Mouse (Mus musculus) thymus, adult 18-20 months (tissue): ENCODE results near the gene Rnase13.
"Not testable (repeated sequence)": the region's sequence is repeated elsewhere in the genome, so short reads cannot be mapped to it uniquely, and the experiment has no call there.

Experiments
- DNase-seq, 2 experiments: peaks; one replicate each; pipeline ENCODE4 v3.0.0; 2022; ENCODE audit warnings: mixed read lengths in 2 of 2

Rnase13 gene

DNA sequence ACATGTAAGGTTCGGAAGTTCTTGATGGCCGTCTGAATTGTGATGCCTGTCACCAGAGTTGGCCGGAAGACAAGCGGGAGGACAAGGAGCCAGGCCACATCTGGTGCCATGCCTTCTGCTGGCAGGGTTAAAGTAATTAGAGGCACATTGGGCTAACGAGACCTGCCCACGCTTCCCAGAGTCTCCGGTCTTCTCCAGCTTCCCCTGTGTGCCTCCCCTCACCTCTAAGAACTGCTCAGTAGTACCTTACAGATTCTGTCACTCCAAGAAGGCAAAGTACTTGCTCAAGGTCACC lies at the start of gene Rnase13:
Gene Rnase13 (minus strand): TSS at position 203 of the 295 bp plus-strand sequence.
- DNase-seq, result no peak

DNA sequence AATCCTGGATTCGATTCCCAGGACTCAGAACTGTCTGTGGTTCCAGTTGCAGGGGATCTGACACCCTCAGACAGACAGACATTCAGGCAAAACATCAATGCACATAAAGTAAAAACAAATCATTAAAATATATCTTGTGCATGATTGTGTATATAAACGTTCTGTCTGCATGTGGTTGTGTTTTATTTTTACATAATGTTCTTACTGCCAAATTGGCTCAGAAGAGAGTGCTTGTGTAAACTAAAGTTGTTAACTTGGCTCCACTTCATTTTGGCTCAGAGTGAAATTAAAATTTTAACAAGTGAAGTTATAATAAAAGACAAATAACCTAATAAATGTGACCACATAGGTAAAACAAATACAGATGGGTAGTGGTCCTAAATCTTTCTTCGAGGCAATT lies 44.8 kb upstream of the Rnase13 start:
- DNase-seq, result no peak

DNA sequence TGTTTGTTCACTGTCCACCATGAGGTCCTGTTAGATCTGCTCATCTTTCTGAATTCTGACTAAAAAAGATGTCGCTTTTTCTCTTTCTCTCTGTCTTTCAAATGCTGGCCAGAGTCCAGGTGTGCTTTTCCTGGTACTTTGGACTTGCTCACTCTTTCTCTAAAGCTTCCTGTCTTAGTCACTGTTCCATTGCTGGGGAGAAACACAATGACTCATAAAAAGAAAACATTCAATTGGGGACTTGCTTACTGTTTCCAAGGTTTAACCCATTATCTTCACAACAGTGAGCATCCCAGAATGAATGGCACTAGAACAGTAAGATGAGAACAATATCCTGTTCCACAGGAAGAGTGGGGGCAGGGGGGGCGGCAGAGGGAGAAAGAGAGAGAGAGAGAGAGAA lies 37.7 kb upstream of the Rnase13 start:
- no peak for DNase-seq

DNA sequence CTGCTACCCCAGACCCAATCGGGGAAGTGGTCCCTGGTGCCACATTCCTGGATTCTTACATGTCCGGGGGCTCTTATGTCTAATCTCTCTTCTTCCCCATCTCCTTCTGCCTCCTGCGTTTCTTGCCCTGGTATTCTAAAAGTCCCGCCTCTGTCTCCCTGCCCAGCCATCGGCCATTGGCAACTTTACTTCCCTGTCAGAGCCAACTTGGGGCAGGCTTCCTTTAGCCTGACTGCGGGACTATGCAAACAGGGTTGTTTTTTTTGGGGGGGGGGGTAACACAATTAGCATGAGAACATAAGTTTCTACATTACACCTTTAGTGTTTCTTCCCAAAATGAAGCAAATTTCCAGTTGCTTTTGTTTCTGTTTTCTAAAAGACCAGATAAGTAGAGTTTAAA lies 20.8 kb upstream of the Rnase13 start:
- DNase-seq, result no peak

DNA sequence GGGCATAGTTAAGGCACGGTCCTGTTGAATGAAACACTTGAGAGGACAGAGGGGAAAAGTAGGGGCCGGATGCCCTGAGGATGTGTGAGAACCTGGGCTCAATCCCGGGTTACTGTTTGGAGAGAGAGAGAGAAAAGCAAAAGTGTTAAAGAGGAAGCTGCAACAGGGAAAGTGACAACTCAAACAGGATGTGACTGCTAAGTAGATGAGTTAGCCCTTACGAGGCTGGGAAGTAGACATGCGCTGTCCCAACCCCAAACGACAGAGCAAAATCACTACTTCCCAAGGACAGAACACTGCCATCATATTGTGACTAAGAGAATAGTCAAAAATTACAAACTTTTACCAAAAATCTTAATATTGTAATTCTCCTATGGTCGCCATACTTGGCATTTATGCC lies 19.7 kb upstream of the Rnase13 start:
- DNase-seq, result no peak

DNA sequence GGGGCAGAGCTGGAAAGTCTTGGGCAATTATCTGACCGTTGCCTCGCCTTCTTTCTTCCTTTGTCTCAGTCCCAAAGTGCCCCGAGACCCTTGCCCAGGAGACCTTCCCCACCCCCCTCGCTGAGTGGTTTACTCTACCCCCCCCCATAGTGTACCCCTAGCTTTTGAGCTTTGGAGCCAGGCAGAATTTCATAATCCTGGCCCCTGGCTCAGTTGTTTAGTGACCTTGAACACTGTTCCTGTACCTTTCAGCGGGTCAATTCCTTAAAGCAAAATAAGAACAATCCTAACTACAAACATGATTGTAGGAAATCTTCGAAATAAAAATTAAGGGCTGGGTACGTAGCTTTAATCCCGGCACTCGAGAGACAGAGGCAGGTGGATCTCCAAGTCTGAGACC lies 19.0 kb upstream of the Rnase13 start:
- DNase-seq, result no peak

DNA sequence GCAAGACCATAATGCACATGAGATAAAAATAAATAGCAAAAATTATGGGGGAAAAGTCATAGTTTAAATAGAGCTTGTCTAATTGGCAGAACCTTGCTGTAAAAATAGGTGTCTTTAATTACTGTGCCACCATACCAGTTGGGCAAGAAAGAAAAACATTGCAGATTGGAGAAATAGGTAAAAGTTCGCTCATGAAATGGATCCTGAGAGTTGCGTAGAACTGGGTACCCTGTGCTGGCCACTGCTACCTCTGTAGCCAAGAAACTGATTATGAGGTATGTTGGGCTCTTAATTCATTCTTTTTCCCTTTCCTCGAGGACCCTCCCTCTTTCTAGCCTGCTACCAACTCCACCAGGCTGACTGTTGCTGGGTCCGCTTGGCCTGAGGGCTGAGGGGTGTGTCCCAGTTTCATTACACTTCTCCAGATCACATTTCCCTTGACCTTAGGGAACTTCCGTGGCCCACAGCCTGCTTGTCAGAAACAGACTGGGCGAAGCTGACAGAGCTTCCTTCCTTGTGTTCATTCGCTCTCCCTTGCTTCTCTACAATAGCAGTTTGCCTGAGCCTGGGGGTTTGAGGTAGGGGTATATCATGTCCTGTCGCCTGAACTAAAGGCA lies 18.5 kb upstream of the Rnase13 start:
- DNase-seq, result no peak

DNA sequence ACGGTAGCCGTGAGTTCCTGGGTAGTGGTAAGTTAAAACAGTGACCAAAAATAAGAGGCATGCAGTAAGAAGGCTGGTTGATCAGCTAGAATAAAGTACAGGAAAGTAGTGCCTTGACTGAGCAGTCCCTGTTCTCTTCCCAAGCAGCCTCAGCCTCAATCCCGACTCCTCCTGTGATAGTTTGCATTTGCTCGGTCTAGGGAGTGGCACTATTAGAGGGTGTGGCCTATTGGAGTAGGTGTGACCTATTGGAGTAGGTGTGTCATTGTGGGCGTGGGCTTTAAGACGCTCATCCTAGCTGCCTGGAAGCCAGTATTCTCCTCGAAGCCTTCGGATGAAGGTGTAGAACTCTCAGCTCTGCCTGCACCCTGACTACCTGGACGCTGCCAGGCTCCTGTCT lies 16.4 kb upstream of the Rnase13 start:
- no peak for DNase-seq

DNA sequence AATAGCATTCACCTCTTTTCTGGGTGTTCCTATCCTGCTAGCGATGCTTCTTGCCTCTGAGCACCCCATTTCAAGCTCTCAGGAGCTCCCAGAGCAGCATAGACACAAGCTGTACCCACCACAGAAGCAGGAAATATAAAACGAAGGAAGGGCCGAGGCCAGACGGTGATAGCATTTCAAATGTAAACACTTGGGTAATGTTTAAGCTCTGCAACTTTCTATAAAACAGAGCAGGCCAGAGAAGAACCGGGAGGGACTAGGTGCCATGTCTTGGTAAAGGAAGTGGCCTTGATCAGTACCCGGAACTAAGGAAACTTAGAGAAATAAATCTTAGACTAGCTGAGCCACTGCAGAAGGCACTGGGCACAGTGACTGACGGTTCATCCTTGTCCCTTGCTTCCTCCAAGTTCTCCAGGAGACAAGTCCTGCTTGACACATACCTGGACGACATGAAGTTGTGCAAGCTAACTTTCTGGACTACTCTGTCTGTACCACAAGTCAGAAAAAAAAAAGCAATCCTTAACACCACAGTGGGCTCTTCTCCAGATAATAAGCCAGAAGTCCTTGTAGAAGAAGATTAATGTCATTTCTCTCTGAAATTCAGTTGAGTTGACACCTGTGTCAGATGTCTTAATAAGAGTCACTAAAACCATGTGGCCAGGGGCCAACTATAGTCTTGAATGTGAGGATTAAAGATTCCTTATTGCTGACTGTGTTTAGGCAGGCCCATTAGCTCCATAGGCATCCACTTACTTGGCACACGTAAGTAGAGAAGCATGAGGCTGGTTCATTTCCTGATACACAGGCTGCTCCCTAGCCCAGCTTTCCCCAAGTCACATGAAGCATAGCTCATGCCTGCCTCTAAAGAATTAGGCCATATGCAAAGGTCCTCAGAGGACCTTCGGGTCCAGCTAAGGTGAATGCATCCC lies 9.8 kb upstream of the Rnase13 start:
- DNase-seq, result no peak

DNA sequence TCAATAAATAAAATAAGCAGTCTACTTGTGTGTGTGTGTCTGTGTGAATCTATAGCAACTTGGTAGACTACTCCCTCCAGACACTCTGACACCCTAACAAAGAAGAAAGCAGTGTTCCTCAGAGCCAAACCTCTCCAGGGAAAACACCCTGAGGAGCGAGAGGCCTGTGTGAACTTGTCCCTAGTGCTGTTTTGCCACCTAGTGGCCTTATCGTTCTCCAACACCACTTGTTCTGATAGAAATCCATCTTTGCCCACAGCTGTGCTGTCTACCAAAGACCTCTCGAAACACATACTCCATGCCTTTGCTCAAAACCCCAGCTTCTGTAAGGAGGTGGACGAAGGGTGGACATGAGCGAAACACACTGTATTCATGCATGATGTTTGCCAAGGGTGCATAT lies 8.3 kb upstream of the Rnase13 start:
- DNase-seq, result peak in 1 of 2 experiments; percentile 26

DNA sequence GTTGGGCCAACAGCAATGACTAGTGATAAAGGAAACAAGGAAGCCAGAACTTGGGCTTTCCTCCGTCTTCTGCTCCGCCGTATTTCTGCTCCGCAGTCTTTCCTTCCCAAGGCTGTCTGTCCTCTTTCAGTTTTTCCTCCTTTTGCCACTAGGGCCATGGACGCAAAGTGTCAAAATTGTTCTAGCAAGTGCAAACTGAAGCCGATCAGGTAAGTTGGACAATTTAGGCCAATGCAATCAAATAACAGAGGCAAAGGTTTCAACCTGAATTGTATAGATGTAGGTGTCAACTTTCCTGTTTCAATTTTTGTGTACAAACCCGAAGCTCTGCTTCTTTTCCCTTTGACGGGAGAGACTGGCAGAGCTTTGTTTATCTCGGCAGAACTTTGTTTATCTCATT lies 7.4 kb upstream of the Rnase13 start:
- DNase-seq, result no peak

DNA sequence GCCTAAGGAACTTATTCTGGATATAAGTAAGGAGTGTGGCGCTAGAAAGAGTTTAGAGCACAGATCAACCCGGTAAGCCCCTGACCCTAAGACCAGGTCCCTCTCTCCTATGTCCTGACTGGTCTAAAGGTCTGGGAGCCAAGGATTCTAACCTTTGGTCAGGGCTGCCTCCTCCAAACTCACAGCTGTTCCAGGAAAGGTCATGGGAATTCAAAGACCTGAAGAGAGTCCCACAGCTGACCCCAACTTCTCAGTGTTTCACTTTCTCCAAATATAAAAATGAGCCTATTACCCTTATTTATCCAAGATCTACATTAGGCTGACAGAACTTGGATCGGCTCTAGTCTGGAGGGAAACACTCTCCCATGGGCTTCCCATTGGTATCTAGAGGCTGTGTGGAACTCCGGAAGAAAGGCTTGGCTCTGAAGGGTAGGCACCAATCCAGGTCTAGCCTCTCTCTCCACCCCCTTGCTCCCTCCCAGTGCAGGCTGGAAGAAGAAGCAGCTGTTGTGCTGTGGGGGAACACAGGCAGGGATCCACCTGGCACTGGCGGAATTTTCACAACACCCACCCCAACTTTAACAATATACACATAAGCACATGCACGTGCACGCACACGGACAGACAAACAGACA lies 6.9 kb upstream of the Rnase13 start:
- DNase-seq, result no peak

DNA sequence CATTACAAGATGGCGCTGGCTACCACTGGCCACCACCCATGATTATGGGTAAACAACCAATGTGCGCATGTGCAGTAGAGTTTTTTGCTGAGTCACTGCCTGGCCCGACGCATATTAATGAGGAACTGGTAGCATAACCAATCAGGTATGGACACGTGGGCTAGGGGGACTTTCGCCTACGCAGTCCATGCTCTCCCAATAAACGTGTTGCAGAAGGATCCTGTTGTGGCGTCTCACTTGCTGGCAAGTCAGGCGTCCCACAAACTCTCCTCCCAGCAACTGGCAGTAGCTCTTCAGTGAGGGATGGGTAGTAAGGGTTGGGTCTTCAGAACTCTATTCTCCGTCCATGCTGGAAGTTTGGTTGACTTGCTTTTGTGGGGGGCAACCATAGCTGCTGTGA lies 4.4 kb upstream of the Rnase13 start:
- DNase-seq, result not testable (repeated sequence)

DNA sequence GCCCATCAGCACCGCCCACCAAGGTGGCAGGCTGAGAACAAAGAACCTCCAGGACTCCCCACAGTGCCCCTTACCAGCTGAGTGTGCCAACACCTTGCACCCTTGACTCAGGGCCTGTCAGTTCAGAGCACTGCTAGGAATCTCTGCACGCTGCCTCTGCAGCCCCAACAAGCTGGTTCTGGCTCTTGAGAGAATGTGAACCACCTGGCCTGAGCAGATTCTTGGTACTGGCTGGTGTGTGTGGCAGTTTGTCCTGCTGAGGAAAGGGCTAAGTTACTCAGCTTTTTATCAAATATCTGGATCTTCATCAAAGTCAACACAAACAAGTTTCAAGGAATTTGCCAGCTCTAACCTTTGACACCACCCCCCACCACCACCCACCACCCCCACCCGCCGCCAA lies 919 bp upstream of the Rnase13 start:
- no peak for DNase-seq

DNA sequence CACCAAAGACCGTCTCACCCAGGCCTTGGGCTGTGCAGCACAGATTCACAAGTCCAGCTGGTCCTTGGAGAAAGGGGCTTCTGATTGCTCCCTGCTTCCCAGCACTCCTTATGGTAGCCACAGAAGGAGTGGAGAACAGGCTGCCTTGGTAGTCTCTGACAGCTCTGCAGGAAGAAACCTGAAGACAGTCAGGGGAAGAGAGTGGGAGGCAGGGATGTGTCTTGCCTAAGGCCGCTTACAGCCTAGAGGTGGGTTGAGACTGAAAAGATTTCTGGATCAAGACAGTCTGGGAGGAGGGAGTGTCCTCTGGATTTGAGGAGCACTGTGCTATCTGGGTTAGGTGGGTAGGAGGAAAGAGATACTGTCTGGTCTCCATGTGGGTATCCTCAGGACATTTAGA lies 337 bp upstream of the Rnase13 start:
- no peak for DNase-seq

DNA sequence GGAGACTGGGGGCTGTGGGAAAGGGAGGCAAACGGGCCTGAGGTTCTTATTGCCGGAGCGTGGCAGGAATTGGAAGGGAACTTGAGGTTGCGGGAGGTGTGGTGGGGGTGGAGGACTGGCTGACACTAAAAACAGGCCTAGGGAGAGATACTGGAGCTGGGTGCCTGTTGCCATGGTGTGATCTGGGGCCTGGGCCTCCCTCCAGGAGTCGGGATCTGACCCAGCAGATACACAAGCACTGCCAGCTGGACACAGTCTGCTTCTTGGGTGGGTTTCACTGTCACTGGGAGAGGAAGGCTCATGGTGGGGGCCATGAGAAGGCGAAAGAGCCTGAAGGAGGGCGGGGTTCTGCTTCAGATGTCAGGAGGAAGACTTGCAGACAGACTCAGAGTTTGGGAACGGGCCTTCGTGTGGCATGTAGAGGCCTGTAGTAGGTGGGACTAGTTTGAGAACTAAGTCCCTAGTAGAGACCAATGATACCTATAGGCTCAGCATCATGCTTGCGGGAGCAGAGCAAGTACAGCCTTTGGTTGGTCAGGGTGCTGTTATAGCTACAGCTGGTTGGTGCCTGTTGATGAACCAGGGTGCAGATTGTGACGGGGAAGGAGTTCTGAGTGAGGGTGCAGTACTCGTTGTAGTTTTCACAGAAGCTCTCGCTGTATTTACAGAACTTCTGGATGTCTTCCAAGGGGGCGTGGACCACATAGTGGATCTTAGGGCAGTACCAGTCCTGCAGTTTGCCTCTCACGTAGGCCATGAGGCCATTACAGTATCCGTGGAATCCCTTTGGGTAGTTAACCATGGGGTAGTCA lies 608 bp downstream of the Rnase13 start:
- no peak for DNase-seq

DNA sequence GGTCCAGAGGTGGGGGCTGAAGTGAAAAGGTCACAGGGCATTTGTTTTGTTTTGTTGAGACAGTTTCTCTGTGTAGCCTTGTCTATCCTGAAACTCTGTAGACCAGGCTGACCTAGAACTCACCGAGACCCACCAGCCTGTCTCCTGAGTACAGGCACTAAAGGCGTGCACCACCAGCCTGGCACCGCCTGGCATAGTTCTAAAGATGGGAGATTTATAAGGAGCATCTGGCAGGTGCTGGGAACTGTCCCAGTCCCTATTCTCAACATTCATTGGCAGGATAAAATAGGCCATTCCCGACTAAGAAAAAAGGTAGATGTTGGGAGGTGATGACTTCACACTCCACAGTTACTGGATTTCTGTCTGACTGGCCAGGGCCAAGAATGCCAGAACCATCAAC lies 3.6 kb downstream of the Rnase13 start:
- no peak for DNase-seq

DNA sequence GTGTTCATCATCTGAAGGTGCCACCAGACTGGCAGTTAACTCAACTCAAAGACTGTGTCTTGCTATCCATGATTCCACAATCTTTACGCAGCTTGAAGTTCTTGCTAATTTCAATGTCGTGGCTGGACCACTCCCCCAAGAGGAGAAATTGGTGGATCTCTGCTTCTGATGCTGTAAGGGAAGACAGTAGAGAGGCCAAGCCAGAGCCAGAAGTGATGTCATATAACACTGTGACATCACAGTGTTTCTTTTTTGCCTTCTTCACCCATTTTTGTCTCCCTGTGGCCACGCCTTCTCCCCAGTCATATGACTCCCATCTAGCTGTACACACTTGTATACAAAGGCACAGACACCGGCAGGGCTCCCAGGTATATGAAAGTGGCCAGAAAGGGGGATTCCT lies 4.4 kb downstream of the Rnase13 start, which contains the start of gene Tppp2:
Gene Tppp2 (plus strand): TSS at position 301 of the 400 bp plus-strand sequence.
- no peak for DNase-seq

DNA sequence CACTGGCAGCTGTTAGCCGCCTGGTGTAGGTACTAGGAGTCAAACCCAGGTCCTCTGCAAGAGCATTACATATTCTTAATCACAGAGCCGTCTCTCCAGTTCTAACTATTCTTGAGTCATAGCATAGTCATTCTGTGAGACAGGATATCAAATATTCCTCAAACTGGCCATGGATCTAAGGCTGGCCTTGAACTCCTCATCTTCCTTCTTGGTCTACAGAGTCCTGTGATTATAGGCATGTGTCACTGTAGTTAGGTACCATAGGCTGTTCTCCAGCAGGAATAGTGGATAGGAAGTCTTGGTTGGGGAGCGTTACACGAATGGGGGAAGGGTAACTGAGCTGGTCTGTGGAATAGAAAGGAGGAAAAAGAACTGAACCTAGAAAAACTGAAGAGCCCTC lies 6.0 kb downstream of the Rnase13 start:
- DNase-seq, result no peak

DNA sequence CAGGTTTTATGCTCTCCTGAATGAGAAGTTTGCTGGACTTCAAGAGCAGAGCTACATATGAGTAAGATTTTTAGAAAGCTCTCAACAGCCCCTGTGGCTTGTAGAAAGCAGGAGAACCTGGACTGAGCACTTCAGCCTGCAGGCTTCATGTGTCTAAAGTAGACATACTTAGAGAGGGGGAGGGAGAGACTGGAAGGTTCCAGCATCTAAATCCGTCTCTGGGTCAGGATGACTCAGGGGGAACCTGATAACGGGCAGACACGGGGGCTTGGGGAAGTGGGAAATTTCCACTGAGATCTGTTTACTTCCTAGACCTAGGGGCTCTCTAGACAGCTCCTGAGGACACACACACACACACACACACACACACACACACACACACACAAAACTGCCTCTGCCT lies 7.5 kb downstream of the Rnase13 start:
- no peak for DNase-seq

DNA sequence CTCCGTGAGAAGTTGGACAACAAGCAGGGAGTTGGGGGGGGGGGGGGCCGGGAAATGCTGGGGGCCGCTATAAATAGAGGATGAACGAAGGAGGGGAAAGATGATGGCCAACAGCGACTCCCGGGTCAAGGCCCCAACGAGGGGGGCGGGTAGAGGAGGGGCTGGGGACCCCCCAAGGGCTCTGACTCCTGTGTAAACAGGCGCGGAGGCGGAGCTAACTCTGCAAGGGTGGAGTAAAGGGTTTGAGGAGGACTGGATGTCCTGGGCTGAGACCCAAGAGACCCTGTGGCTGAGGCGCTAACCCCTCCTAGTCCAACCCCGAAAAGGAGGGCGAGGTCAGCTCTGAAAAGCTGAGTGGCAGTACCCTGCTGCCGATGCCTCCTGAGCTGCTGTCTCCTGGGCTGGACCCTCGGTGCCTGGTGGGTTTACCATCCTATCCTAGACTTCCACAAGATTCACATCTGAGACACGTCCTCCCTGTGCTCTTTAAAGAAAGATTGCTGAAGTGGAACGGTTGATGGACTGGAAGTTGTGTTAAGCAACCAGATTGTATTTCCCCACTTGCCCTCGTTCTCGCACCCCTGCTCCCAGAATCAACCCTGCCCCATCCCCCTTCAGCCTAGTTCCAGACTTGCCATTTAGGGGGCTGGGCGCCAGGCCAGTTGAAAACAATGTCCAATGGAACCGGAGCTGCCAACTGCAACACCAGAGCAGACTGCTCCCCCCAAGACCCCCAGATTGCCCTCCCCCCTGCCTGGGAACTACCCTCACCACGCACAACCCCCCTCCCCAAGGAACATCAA lies 8.4 kb downstream of the Rnase13 start, which contains the start of gene Ndrg2:
Gene Ndrg2 (minus strand): TSS at position 199 of the 803 bp plus-strand sequence.
- DNase-seq, result peak; percentile 48 to 73
